Mouse (Mus musculus): ENCODE measurements around the gene Naif1.

DNA sequence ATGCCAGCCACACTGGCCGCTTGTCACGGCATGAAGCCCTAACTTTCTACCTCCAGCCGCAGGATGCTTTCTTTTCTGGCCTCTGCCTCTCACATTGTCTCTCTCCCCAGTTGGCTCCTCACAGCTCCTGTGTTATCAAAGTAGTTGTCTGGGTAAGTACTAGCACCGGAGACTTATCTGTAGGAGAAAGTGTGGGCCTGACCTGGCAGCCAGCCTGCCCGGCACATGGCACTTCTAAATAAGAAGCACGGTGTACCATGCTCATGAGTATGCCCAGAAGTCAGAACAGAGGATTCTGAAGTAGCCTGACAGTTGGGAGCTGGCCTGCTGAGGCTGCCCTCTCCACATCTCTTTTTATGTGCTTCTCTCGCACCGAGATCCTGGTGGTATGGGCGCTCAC lies 35.9 kb downstream of the Naif1 start:
- TF ChIP-seq CTCF (conservative IDR thresholded peaks at IDR 0.05; ENCODE audit: insufficient read depth, insufficient read length, low read depth, low read length) (no peak), POLR2A (IDR thresholded peaks at IDR 0.05; ENCODE audit: low read depth, low read length) (no peak)
